Mouse (Mus musculus): ENCODE data around the gene Gnl1. TPM values are rescaled to one million over a fixed set of nuclear protein-coding genes. Genes with fewer than 3 reads are reported as not detected.

The Gnl1 gene
- total RNA-seq, 2 experiments from 2014 or later: 173 to 198 TPM

Small RNA genes lying within 50 kb of the gene (microRNA-seq; reads per million reads assigned to microRNA genes)
- gene Mir877: 399 reads per million, percentile 68 among the genes with 10 or more reads in this experiment

Other genes with a start within 250 kb of the Gnl1 start
- gene Ier3, start 158.2 kb upstream of the Gnl1 start, total RNA-seq (2021): 10 to 100 TPM; 10.6 to 13.6 TPM
- 100 to 1,000 TPM; 146 to 149 TPM for gene Flot1, start 156.6 kb upstream of the Gnl1 start, total RNA-seq (2021)
- gene Tubb5, start 141.5 kb upstream of the Gnl1 start, total RNA-seq (2021): 100 to 1,000 TPM; 441 to 478 TPM
- 10 to 100 TPM; 16.5 to 16.9 TPM for gene Mdc1, start 138.3 kb upstream of the Gnl1 start, total RNA-seq (2021)
- gene Nrm, start 118.5 kb upstream of the Gnl1 start, total RNA-seq (2021): 1 to 10 TPM; 2.3 to 3.1 TPM
- gene Ppp1r18, start 114.3 kb upstream of the Gnl1 start, total RNA-seq (2021): 1 to 10 TPM; 9.2 to 9.3 TPM
- 10 to 100 TPM; 26.0 to 32.0 TPM for gene Dhx16, start 100.0 kb upstream of the Gnl1 start, total RNA-seq (2021)
- 10 to 100 TPM; 58.4 to 62.0 TPM for gene 2310061I04Rik, start 82.4 kb upstream of the Gnl1 start, total RNA-seq (2021)
- gene Atat1, start 69.8 kb upstream of the Gnl1 start, total RNA-seq (2021): 10 to 100 TPM; 51.1 to 63.9 TPM
- 10 to 100 TPM; 38.0 to 46.2 TPM for gene Mrps18b, start 63.5 kb upstream of the Gnl1 start, total RNA-seq (2021)
- 10 to 100 TPM; 62.5 to 84.5 TPM for gene Ppp1r10, start 63.4 kb upstream of the Gnl1 start, total RNA-seq (2021)
- 10 to 100 TPM; 71.0 to 77.8 TPM for gene Abcf1, start 10.1 kb upstream of the Gnl1 start, total RNA-seq (2021)
- gene Prr3, start 385 bp downstream of the Gnl1 start, total RNA-seq (2021): 10 to 100 TPM; 36.9 to 40.0 TPM
- 1 to 10 TPM; 1.1 to 2.2 TPM for gene H2-T24, start 40.7 kb downstream of the Gnl1 start, total RNA-seq (2021)
- gene H2-T23, start 53.0 kb downstream of the Gnl1 start, total RNA-seq (2021): 10 to 100 TPM; 12.6 to 15.1 TPM
- 10 to 100 TPM; 11.0 to 12.2 TPM for gene H2-T22, start 62.9 kb downstream of the Gnl1 start, total RNA-seq (2021)
- under 1 TPM in 1 of 2 experiments, not detected in 1; 0.27 TPM for gene Gm6034, start 63.1 kb downstream of the Gnl1 start, total RNA-seq (2021)
- gene Gm11127, start 78.5 kb downstream of the Gnl1 start, total RNA-seq (2021): 1 to 10 TPM in 1 of 2 experiments, under 1 TPM in 1; 0.59 to 1.9 TPM
- not detected for gene Gm19684, start 141.8 kb downstream of the Gnl1 start, total RNA-seq (2021)
- not detected for gene Gm7030, start 149.6 kb downstream of the Gnl1 start, total RNA-seq (2021)
- not detected for gene Gm8909, start 188.7 kb downstream of the Gnl1 start, total RNA-seq (2021)
- not detected for gene H2-T3, start 210.4 kb downstream of the Gnl1 start, total RNA-seq (2021)